Mouse (Mus musculus) intestine, postnatal 0 days (tissue): ENCODE measurements at regions not wholly inside any gene's neighbourhood (a gene's known extent, or its start where the extent isn't known, plus 50 kb on each side); places are given as distances from the start of the nearest gene placed in this dataset.
A peak's percentile ranks its signal among the peaks of the same experiment; 100 is the strongest.

Experiments
- ATAC-seq: fragments of 200-750 bp; cut with Nextera tagmentation; 2 replicates; pipeline ENCODE4 v1.8.0; 2017; ENCODE audit warnings: mild to moderate bottlenecking, moderate TSS enrichment, moderate library complexity
- H3K27ac ChIP-seq: fragments of 300-500 bp; sonication (generic); 2 replicates; pipeline ENCODE4 v1.5.1; 2014; ENCODE audit warnings: mild to moderate bottlenecking, low read depth, low read length, moderate library complexity
- H3K27me3 ChIP-seq: fragments of 300-500 bp; sonication (generic); replicated peaks from 2 replicates; pipeline ENCODE4 v1.6.1; 2014; ENCODE audit warnings: low read length, mixed read lengths; ENCODE audit not compliant: control insufficient read depth, insufficient read depth
- H3K36me3 ChIP-seq: fragments of 300-500 bp; sonication (generic); 2 replicates; pipeline ENCODE4 v1.6.1; 2014; ENCODE audit warnings: mild to moderate bottlenecking, moderate library complexity; ENCODE audit not compliant: control insufficient read depth, insufficient read depth
- H3K4me1 ChIP-seq: fragments of 300-500 bp; sonication (generic); replicated peaks from 2 replicates; pipeline ENCODE4 v1.6.1; 2014; ENCODE audit warnings: antibody characterized with exemption, low read length, mixed read lengths; ENCODE audit not compliant: control insufficient read depth, insufficient read depth
- H3K4me2 ChIP-seq: fragments of 300-500 bp; sonication (generic); replicated peaks from 2 replicates; pipeline ENCODE4 v1.6.1; 2014; ENCODE audit warnings: low read depth, mild to moderate bottlenecking, moderate library complexity
- H3K4me3 ChIP-seq: fragments of 300-500 bp; sonication (generic); 2 replicates; pipeline ENCODE4 v1.5.1; 2014; ENCODE audit warnings: low read depth, low read length
- H3K9ac ChIP-seq: fragments of 300-500 bp; sonication (generic); 2 replicates; pipeline ENCODE4 v1.6.1; 2014; ENCODE audit warnings: mild to moderate bottlenecking, low read depth, low read length
- H3K9me3 ChIP-seq: fragments of 300-500 bp; sonication (generic); 2 replicates; pipeline ENCODE4 v1.6.1; 2016; ENCODE audit warnings: mixed run types; ENCODE audit not compliant: control insufficient read depth
- CTCF ChIP-seq: sonication (generic); IDR thresholded peaks from 2 replicates; pipeline ENCODE4 v1.5.1; 2016; ENCODE audit warnings: low read depth, mild to moderate bottlenecking, control low read depth, antibody characterized with exemption, moderate library complexity
- WGBS: fragments of 180-500 bp; shearing (Covaris S2); extraction: QIAGEN DNeasy Blood & Tissue Kit; methylation state at CpG from one replicate; pipeline ENCODE4 v1.1.7; 2014; 5-methylcytosine and 5-hydroxymethylcytosine counted together

GRCm38 (mm10) chr2:158909086-158909485, 114.5 kb downstream of the Dhx35 start:
- no peaks in the 10 kb centered on the region for H3K36me3 ChIP-seq
- WGBS = 68% methylated on average over 3 of the region's 3 CpGs
- no peak overlapping the region for H3K9ac ChIP-seq
- no peak overlapping the region for H3K27ac ChIP-seq
- no peaks in the 10 kb centered on the region; the same call in 1 of the 2 replicates for H3K27me3 ChIP-seq
- TF ChIP-seq CTCF = no peak
- no peak overlapping the region for H3K4me3 ChIP-seq
- H3K9me3 ChIP-seq = no peaks in the 10 kb centered on the region
- no peaks in the 10 kb centered on the region for H3K4me1 ChIP-seq
- ATAC-seq = no peak
- no peak overlapping the region for H3K4me2 ChIP-seq

- no peak for ATAC-seq
- TF ChIP-seq CTCF = no peak
Observed at GRCm38 (mm10) chr2:158910325-158910724, 115.7 kb downstream of the Dhx35 start.

GRCm38 (mm10) chr2:158911191-158911590, 116.6 kb downstream of the Dhx35 start:
- WGBS = 49% methylated on average over 7 of the region's 7 CpGs

More at GRCm38 (mm10) chr2:158910325-158910724, 115.7 kb downstream of the Dhx35 start:
- WGBS = 59% methylated on average over 8 of the region's 8 CpGs
- Histone ChIP-seq H3K4me1 (no peaks in the 10 kb centered on the region), H3K9me3 (no peaks in the 10 kb centered on the region), H3K27me3 (no peaks in the 10 kb centered on the region; the same call in 1 of the 2 replicates), H3K36me3 (no peaks in the 10 kb centered on the region), H3K27ac (no peak overlapping the region), H3K9ac (no peak overlapping the region), H3K4me3 (no peak overlapping the region), H3K4me2 (no peak overlapping the region)

DNA sequence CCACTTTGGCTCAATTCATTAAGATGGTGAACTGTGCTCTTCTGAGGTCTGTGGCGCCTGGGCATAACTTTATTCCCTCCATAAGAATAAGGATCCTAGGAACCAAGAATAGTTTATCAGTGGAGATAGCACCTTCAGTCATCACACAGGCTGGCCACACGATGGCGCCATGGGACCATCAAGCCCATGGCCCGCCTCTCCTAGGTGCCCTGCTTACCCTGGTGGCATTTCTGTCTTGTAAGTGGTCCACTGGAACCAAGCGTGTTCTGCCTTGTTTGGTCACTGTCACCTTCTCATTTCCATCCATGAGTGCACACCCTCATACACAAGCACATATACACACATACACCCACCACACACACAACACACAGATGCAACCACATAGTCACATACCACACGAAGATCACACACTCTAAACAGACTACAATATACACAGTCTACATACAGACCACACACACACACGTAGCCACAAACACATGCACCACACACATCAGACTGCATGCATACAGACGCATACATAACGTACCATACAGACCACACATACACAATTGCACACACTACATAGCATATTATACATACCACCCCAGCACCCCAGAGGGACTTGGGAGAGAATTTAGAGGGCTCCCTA, 118.1 kb downstream of the Dhx35 start:
- no peak overlapping the region for H3K9ac ChIP-seq
- no peaks in the 10 kb centered on the region for H3K36me3 ChIP-seq
- no peaks in the 10 kb centered on the region for H3K9me3 ChIP-seq
- peak; percentile 90 for TF ChIP-seq CTCF
- no peak overlapping the region for H3K27ac ChIP-seq
- H3K4me2 ChIP-seq = no peak overlapping the region
- no peak overlapping the region for H3K4me3 ChIP-seq
- no peaks in the 10 kb centered on the region for H3K27me3 ChIP-seq
- ATAC-seq = no peak
- H3K4me1 ChIP-seq = no peaks in the 10 kb centered on the region
- 36% methylated on average over 9 of the region's 9 CpGs for WGBS

More at GRCm38 (mm10) chr2:158911191-158911590, 116.6 kb downstream of the Dhx35 start:
- no peaks in the 10 kb centered on the region for H3K36me3 ChIP-seq
- H3K4me2 ChIP-seq = no peak overlapping the region
- no peak for ATAC-seq
- H3K27me3 ChIP-seq = no peaks in the 10 kb centered on the region; the same call in 1 of the 2 replicates
- no peak overlapping the region for H3K9ac ChIP-seq
- H3K9me3 ChIP-seq = no peaks in the 10 kb centered on the region
- TF ChIP-seq CTCF = no peak
- no peak overlapping the region for H3K27ac ChIP-seq
- no peaks in the 10 kb centered on the region for H3K4me1 ChIP-seq
- H3K4me3 ChIP-seq = no peak overlapping the region

DNA sequence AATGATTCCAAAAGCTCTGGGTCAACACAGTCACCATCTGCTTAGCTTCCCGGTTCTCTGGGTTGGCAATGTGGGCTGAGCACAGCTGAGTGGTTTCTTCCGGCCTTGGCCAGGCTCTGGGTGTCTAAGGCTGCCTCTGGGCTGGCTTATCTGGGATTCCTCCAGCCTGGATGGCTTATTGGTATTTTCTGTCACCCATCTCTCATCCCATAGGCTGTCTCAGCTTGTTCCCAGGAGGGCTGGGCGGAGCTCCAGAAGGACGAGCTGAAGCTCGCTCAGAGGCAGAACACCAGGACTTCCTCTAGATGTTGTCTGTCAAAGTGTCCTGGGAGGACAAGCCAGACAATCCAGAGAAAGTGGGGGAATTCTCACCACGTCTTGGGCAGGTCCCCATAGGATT, 122.8 kb downstream of the Dhx35 start:
- Histone ChIP-seq H3K9me3 (no peaks in the 10 kb centered on the region), H3K36me3 (no peaks in the 10 kb centered on the region), H3K27me3 (no peaks in the 10 kb centered on the region), H3K4me1 (no peaks in the 10 kb centered on the region), H3K4me3 (no peak overlapping the region), H3K9ac (no peak overlapping the region), H3K27ac (no peak overlapping the region), H3K4me2 (no peak overlapping the region)
- no peak for TF ChIP-seq CTCF
- WGBS = 40% methylated on average over 6 of the region's 6 CpGs
- no peak for ATAC-seq

- Histone ChIP-seq H3K4me2 (no peak overlapping the region), H3K36me3 (no peaks in the 10 kb centered on the region), H3K27ac (no peak overlapping the region), H3K9me3 (no peaks in the 10 kb centered on the region), H3K9ac (no peak overlapping the region), H3K4me3 (no peak overlapping the region), H3K27me3 (no peaks in the 10 kb centered on the region), H3K4me1 (no peaks in the 10 kb centered on the region)
- WGBS = 74% methylated on average over 5 of the region's 5 CpGs
- no peak for TF ChIP-seq CTCF
- no peak for ATAC-seq
Observed at GRCm38 (mm10) chr2:158918312-158918711, 123.7 kb downstream of the Dhx35 start.
